Mouse (Mus musculus) myocyte (in vitro differentiated cells): ENCODE data around the gene Rasgrf2.

ENCODE experiments used
- CEBPB ChIP-seq: IDR thresholded peaks from 2 replicates; pipeline ENCODE4 v1.6.1; 2011; ENCODE audit warnings: mild to moderate bottlenecking, moderate library complexity; ENCODE audit not compliant: poor library complexity, insufficient read depth, severe bottlenecking
- E2F4 ChIP-seq: IDR thresholded peaks from one replicate; pipeline ENCODE4 v1.6.1; 2011; ENCODE audit warnings: mild to moderate bottlenecking, control low read depth, moderate library complexity; ENCODE audit not compliant: insufficient read depth
- MAX ChIP-seq: IDR thresholded peaks from one replicate; pipeline ENCODE4 v1.6.1; 2011; ENCODE audit warnings: low read depth, mild to moderate bottlenecking, control low read depth
- MYOD1 ChIP-seq, 3 experiments: IDR thresholded peaks; one replicate each; pipeline ENCODE4 v1.6.1; 2011; ENCODE audit warnings: control low read depth in 2 of 3, low read depth in 2 of 3, mild to moderate bottlenecking in 2 of 3, moderate library complexity in 1 of 3; ENCODE audit not compliant: insufficient read length in 2 of 3, control insufficient read depth in 1 of 3
- MYOG ChIP-seq, 3 experiments: IDR thresholded peaks; one replicate each; pipeline ENCODE4 v1.6.1; 2011; ENCODE audit warnings: control low read depth in 2 of 3, low read depth in 2 of 3, mild to moderate bottlenecking in 2 of 3; ENCODE audit not compliant: insufficient read length in 2 of 3, control insufficient read depth in 1 of 3, insufficient read depth in 1 of 3
- POLR2A ChIP-seq: IDR thresholded peaks from one replicate; pipeline ENCODE4 v1.6.1; 2011; ENCODE audit warnings: low read depth, mild to moderate bottlenecking, control low read depth, moderate library complexity; ENCODE audit not compliant: insufficient read length
- REST ChIP-seq: IDR thresholded peaks from one replicate; pipeline ENCODE4 v1.6.1; 2011; ENCODE audit warnings: mild to moderate bottlenecking, control low read depth, moderate library complexity; ENCODE audit not compliant: insufficient read depth, insufficient read length
- SRF ChIP-seq: IDR thresholded peaks from one replicate; pipeline ENCODE4 v1.6.1; 2011; ENCODE audit warnings: low read depth; ENCODE audit not compliant: control insufficient read depth, insufficient read length
- TCF12 ChIP-seq: IDR thresholded peaks from one replicate; pipeline ENCODE4 v1.6.1; 2011; ENCODE audit warnings: mild to moderate bottlenecking, control low read depth; ENCODE audit not compliant: poor library complexity, insufficient read depth, severe bottlenecking
- TCF3 ChIP-seq: IDR thresholded peaks from one replicate; pipeline ENCODE4 v1.6.1; 2011; ENCODE audit warnings: low read depth, control low read depth; ENCODE audit not compliant: insufficient read length
- USF1 ChIP-seq: IDR thresholded peaks from one replicate; pipeline ENCODE4 v1.6.1; 2011; ENCODE audit warnings: low read depth, mild to moderate bottlenecking, control low read depth, moderate library complexity

DNA sequence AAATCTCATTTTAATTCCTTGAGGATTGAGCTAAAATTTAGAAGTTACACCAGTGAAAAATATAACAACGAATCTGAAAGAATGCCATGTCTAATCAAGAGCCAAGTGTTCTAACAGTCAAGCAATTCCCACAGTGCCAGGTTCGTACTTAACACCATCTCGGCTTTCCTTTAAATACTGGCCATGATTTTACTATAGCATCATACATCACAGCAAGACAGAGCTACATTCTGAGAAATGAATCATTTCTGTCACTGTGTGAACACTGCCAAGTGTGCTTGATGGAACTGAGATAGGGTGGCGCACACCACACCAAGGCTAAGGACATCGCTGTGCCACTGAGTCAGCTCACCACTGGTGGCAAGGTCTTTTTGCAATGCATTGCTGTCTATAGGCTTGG lies 5.6 kb downstream of the Rasgrf2 start:
- TF ChIP-seq TCF12 (no peak), SRF (no peak), TCF3 (no peak), CEBPB (no peak), MAX (no peak), POLR2A (no peak), MYOD1 (IDR thresholded peaks at IDR 0.05; ENCODE audit: control insufficient read depth in 1 of 3, insufficient read length in 2 of 3, low read depth in 2 of 3) (no peak), REST (no peak), USF1 (no peak), E2F4 (no peak), MYOG (IDR thresholded peaks at IDR 0.05; ENCODE audit: control insufficient read depth in 1 of 3, insufficient read depth in 1 of 3, insufficient read length in 2 of 3, low read depth in 2 of 3) (no peak)
